Mouse (Mus musculus): ENCODE results near the gene Kcnv2.
A peak's percentile ranks its signal among the peaks of the same experiment; 100 is the strongest.

Gene Kcnv2

DNA sequence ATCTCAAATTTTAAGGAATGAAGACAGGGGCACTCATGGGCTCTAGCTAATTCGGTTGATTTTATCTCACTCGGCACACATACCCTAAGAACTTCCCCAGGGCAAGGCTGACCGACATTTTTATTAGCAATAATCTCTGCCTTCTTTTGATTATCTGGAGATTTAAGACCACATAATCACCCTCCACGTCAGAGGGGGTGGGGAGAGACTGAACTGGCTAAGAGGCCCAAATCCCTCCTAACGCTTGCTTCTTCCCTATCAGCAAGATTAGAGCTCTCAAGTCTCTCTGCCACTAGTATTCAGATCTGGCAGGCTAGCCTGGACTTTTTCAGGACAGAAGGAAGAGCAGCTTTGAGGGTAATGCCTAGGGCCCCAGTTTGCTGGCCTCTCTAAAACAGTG is at the start of gene Kcnv2:
Gene Kcnv2, plus strand, starts transcription at position 308 of the 400 bp plus-strand sequence.
- peak; percentile 92 for DNase-seq (ENCODE audit: low read depth, low spot score)

DNA sequence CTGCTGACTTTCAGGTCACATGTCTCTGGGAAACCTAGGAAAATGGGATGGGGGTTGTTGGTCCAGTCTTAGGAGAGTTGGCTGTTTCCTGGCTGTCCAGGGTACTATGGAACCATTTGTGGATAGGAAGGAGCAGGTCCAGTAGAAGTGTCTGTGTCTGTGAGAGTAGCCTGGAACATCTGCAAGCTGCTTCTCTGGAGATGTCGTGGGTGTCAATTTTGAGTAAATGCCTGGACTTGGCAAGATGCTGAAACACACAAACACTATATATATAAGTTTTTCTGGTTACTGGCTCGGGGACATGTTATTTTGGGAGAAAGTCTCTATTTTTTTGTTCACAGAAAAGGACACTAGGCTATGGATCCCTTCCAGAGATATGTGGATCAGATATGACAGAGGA is 49.0 kb upstream of the Kcnv2 start:
- DNase-seq (ENCODE audit: low read depth, low spot score), result no peak

DNA sequence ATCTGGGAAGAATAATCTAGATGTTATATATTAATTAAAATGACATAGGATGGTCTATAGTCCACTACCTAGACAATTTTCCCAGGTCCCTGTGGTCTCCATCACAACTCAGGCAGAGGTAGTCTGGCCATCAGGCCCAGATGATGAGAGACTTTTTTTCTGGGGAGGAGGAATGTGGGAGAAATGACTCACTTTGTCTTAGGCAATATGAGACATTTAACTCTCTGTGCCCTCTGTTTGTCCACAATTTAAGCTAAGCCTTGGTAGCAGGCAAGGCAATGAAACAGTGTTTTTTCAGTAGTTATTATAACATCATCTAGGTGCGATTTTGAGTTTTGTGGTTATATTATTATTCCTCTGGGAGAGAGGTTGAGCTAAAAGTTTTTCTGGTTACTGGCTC is 48.0 kb upstream of the Kcnv2 start:
- no peak for DNase-seq (ENCODE audit: low read depth, low spot score)

DNA sequence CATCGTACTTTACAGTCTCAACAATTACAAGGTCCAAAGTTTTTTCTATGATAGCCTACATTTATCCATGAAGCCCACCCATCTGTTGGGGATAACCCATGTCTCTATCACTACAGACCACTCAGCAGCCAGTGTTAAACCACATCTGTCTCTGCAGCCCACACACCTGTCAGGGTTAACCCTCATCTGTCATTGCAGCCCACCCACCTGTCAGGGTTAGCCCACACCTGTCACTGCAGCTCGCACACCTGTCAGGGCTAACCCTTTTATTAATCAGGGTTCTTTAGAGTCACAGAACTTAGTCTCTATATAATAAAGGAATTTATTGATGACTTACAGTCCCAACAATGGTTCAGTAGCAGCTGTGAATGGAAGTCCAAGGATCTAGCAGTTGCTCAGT is 43.2 kb upstream of the Kcnv2 start:
- DNase-seq (ENCODE audit: low read depth, low spot score), result no peak

DNA sequence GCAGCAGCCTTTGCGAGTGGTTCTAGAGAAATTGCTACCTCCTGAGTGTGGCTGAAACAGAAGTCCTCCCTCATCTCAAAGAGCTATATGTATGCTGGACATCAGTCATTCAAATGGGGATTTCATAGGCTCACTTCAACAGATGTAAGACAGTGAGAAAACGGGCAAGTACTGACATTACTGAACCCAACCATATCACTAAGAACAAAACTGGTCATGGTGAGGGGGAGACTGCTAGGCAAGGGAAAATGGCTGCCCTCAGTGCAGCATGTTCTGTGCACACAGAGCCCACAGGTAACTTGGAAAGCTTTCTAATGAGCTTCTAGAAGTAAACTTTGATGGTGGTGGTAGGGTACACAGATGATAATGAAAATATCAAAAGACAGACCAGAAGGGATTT is 12.3 kb upstream of the Kcnv2 start:
- no peak for DNase-seq (ENCODE audit: low read depth, low spot score)

DNA sequence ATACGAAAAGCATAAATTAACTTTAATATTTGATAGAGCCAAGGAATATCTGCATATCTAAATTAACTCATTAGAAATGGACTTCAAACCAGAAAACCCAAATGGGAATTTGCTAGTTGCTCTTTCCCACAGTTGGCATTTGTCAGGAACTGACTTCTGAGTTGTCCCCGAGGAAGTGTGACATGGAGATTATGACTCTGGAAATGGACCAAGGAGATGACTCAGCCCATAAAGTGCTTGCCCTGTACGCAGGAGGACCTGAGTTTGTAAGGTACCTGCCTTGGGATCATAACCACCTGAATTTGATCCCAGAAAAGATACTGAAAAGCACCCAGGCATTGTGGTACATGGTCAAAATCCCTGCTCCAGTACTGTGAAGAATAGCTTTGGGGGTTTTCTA is 11.1 kb upstream of the Kcnv2 start:
- DNase-seq (ENCODE audit: low read depth, low spot score), result no peak

DNA sequence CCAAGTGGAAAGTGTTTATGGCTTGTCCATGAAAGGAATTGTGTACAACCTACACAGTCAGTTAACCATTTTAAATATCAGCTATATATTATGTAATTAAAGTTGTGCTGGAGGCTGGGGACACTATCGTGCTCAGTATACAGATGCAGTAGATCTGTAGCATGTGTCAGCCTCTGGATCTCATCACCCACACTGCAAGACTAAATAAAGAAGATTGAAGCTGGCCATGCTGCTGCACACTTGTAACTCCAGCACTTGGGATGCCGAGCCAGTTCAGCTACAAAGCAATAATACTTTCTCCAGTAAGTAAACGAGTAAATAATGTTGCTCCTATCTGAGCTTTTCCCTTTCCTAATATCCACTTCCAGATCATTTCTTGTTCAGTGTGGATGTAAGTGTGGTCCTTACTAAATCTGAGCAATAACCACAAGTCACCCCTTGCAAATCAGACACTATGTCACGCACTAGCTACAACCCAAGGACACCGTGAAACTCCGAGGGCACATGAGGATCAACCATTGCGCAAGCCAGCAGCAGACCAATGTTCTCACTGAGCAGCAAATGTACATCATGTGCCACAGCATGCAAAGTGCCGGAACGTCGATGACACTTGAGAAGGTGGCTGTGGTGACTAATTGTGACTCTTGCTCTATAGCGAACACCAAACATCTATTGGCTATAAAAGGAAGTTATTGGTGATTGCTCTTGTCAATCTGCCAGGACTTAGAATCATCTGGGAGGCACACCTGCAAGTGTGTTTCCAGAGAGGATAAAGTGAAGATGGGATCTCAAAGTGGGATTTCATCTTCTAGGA is 9.9 kb upstream of the Kcnv2 start:
- no peak for DNase-seq (ENCODE audit: low read depth, low spot score)

DNA sequence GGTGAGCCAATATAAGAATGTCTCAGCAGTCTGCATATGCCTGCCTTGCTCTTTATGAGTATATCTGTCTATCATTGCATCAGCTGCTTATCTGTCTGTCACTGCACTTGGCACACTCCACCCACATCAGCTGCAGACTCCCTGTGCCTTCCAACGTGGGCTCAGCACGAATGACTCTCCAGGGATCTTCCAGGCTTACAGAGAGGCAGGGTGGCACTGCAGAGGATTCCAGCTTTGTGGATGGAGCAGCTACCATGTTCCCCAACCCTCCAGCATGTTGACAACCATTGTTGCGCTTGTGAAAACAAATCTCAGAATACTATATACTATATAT is 9.3 kb upstream of the Kcnv2 start:
- DNase-seq (ENCODE audit: low read depth, low spot score), result no peak

DNA sequence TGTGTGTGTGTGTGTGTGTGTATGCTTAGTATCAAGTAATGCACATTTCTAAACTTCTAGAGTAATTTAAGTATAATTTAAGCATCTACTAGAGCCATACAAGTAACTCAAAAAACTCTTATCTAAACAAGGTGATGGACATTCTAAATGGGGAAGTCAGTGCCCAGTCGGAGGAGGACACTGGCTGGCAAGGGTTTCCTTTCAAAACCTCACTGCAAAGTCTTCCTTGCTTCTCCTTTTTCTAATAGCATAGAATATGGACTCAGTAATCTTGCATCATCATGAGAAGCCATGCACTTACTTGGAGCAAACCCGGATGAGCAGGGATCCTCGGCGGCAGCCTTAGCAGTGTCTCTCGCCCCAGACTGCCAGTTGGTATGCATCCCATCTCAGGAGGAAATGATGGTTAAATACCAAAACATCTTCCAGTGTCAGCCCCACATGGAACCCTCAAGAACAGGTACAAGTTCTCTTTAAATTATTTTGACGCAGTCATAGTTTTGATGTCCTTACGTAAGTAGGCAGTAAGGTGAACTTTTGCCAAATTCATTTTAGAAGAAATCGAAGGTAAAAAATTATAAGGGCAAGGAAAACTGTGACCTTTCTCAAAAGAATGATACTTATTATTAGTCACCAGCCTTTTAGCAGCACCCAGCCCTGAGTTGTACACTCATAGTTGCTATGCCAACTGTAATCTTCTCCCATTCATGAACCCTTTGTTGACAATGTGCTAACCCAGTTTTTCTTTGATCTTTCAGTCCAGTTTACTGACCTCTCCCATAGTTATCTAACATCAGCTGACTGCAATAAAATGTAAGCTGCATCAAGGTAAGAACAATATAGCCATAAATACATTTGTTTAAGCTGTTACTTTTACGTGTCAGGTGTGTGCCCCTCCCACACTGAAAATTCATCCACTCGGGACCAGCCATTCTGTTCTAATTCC is 5.8 kb upstream of the Kcnv2 start:
- DNase-seq (ENCODE audit: low read depth, low spot score), result no peak

DNA sequence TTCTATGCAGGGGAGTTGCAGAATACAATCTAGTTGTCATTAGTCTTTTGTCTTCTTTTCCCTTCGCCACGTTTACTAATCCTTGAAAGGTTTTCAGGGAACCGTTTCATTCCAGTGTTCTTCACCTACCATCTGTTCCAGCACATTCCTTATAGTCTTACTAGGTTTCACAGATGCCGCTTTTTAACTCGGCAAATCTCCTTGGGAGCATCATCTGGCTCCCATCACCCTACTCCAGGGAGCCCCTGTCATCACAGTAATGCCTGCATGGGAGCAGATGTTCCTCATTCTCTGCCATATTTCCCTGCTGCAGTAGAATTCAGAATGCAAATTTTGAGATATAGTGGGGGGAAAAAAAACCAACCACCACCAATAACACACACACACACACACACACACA is 5.1 kb upstream of the Kcnv2 start:
- DNase-seq (ENCODE audit: low read depth, low spot score), result no peak

DNA sequence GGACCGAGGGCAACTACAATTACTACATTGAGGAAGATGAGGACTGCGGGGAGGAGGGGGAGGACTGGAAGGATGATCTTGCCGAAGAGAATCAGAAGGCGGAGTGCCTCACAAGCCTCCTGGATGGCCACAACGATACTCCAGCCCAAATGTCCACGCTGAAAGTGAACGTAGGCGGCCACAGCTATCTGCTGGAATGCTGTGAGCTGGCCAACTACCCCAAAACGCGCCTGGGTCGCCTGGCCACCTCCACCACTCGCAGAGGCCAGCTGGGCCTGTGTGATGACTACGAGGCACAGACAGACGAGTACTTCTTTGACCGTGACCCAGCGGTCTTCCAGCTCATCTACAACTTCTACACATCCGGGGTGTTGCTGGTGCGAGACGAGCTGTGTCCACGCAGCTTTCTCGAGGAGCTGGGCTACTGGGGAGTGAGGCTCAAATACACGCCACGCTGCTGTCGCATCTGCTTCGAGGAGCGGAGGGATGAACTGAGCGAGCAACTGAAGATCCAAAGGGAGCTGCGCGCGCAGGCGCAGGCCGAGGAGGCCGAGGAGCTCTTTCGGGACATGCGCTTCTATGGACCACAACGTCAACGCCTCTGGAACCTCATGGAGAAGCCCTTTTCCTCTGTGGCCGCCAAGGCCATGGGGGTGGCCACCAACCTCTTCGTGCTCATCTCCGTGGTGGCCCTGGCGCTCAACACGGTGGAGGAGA is 681 bp downstream of the Kcnv2 start:
- DNase-seq (ENCODE audit: low read depth, low spot score), result peak; percentile 36

DNA sequence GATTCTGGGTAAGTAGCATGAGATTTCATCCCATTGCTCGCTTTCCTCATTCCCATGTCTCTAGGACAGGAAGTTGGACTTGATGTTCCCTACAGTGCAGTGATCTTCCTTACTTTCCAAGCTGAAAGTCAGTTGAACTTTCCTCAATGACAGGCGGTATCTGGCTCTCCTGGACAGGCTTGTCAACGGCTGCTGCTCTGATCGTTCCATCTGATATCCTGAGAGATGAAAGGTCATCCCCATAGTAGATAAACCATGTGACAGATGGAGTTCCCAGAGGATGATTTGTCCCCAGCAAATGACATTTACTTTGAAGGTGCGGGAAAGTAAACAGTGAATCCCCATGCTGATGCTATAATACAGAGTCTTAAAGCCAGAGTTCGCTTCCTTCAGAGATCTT is 3.2 kb downstream of the Kcnv2 start:
- DNase-seq (ENCODE audit: low read depth, low spot score), result no peak

DNA sequence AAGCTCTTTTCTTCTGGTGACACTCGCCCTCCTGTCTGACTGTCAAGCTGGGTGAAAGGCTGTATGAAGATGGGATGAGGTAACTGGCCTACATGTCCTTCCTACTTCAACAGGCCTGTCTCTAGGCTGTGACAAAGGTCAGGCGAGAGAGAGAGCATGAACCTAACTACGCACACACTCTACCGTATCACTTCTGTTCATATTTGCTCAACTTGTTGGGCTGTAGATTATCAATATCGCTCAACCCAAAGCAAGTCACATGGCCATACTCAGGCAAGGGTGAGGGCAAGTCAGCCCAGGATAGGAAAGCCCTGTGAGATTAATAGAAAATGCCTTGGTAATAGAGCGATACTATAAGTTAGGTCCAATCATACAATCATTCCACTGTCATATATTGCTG is 5.2 kb downstream of the Kcnv2 start:
- DNase-seq (ENCODE audit: low read depth, low spot score), result no peak

DNA sequence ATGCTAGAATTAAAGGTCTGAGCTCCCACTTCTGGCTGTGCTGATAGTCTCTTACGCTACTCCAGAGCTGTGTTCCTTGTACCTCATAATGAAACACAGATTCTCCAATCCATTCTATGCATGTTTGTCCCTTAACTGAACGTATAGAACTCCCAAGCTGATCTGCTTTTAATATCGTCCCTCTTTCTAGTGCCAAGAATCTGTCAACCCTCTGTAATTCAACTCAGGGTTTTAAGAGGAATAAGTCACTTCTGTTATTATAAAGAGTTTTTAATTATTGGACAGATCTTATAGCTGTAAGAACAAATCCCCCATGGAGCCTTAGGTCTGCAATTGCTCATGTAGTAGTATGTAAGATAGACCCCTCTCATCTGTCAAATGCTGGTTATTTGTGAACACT is 5.8 kb downstream of the Kcnv2 start:
- DNase-seq (ENCODE audit: low read depth, low spot score), result no peak

DNA sequence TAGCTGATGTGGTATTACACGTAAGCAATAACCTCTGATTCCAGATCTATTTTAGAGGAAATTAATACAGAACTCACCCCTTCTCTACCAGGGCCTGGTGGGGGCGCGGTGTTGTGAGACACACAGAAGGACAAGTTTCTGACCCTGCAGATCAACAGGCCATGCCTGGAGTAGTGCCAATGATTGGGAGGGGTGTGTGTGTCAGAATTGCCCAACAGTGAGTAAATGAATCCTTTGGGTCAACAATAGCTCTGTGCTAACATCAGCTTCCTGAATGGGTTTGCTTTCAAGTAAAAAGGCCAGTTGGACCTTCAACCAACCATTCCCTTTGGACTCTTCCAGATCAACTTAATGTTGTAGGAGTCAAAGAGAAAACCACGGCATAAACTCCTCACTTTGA is 6.3 kb downstream of the Kcnv2 start:
- DNase-seq (ENCODE audit: low read depth, low spot score), result no peak

DNA sequence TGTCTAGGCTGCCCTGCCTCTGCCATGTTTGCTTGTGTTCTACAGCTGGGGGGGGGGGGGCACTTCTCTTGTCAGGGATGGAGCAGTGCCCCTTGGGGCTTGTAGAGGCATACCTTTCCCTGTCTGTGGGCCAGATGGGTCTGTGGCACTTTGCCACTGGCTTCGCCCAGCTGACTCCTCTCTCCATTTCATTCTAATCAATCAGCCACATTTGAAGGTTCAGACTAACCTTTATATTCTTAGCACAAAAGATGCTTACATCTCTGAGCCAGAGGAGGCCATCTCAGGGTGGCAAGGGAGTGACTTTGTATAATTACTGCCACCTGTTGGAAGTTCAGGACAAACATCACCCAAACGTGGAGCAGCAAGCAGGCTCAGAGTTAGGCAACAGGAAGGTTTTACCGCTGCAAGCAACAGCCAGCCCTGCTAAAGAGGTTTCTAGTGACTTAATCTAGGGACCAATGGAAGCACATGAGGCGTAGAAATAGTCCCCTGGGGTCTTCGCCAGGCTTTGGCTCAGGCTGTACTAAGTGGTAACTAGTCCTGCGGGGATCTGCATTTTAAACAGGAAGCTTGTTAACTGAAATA is 9.9 kb downstream of the Kcnv2 start:
- peak; percentile 28 for DNase-seq (ENCODE audit: low read depth, low spot score)

DNA sequence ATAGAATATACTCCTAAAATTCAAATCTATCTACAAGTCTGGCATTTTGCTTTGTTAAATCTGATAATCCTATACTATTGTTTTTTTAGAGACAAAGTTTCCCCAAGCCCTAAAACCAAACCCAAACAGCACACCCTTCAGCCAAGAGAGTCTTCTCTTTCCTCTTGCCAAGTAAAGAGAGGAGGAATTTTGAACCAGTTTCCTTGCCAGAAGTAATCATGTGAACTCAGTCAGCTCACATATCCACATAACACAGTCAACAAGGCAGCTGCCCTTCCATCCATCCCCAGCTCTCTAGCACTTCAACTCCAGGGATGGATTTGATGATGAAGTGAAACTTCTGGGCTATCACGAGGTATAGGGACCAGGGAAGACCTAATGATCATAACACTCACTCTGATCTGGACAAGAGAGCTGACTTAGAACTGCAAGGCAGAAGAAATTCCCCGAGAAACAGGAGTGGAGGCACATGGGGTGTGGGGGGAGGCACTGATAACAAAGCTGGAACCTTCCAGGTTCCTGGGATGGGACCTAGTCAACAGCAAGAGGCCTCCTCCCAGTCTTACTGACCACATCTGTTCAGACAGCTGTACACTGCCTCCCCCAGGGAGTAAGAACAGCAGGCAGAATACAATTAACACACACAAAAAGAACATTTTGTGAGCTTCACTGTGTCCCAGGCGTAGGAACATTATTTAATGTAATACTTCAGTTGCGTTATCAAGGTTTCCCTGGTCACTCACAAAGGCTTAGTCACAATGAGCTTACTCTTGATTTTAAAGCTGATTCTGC is 13.9 kb downstream of the Kcnv2 start:
- DNase-seq (ENCODE audit: low read depth, low spot score), result no peak

DNA sequence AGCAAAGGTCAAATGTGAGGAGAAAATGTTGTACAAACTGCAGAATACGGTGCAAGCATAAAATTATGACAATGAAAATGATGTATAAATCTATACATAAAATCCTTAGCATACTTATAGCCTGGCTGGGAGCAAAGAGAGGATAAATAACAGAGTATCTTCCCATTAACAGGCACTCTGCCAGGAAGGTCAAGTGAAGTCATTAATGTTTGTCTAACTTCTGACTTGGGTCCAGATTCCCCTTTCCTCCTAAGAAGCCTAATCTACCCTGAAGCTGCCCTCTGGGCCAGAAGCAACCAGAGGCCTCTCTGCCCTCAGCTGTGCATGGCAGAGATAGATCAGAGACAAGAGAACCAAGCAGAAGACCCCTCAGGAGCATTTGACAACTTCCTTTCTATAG is 24.1 kb downstream of the Kcnv2 start:
- DNase-seq (ENCODE audit: low read depth, low spot score), result no peak

DNA sequence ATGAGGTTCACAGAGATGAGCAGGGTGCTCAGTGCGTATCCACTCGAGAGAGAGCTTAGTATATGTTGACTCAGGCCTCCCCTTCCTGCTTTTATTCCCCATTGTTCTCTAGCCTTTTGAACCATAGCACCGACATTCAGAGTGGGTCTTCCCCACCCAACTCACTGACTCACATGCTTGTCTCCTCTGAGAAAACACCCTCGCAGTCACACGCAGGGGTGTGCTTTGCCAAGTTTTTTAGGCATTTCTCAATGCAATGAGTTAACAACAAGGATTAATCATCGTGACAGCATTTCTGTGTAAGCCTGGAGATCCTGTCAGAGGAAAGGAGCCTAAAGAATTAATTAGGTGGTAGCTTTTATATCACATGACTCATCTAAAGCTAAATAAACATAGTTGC is 29.3 kb downstream of the Kcnv2 start:
- no peak for DNase-seq (ENCODE audit: low read depth, low spot score)

DNA sequence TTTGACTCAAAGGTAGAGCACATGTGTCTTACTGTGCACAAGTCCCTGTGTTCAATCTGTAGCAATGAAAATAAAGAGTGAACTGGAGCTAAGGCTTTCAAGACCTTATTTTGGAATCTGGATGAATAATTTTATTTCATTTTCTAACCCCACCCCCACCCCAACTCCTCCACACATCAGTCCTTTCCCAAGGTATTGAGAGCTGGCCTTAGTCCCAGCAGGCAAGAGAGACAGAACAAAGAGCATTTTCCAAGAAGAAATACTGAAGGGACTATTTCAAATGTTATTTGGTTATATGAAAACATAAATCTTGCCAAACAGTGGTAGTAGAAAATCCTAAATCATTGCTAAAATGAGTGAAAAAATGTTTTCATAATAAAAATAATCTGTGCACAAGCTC is 38.0 kb downstream of the Kcnv2 start:
- no peak for DNase-seq (ENCODE audit: low read depth, low spot score)

DNA sequence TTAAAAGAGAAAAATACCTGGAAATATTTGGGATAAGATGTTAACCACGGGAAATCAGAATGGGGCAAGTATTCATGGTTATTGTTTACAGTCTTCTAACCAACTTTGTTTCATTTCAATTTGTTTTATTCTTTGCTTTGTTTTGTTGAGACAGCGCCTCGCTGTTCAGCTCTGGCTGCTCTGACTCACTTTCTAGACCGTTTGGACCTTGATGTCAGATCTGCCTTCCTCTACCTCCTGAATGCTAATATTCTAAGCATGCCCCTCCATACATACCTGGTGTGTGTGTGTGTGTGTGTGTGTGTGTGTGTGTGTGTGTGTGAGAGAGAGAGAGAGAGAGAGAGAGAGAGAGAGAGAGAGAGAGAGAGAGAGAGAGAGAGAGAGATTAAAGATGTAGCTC is 41.5 kb downstream of the Kcnv2 start:
- no peak for DNase-seq (ENCODE audit: low read depth, low spot score)
